Mouse (Mus musculus) cerebellum, adult 2 months (tissue): ENCODE data around the gene Psmd8.

ENCODE experiments used
- CTCF ChIP-seq: fragments of 200-500 bp; IDR thresholded peaks from 2 replicates; pipeline ENCODE4 v1.5.1; 2011; ENCODE audit warnings: low read depth, mild to moderate bottlenecking, control low read depth, low read length, moderate library complexity, borderline replicate concordance; ENCODE audit not compliant: insufficient read depth
- POLR2A ChIP-seq: fragments of 200-500 bp; IDR thresholded peaks from 2 replicates; pipeline ENCODE4 v1.6.1; 2011; ENCODE audit warnings: low read length, control low read depth, borderline replicate concordance; ENCODE audit not compliant: insufficient read depth

GRCm38 (mm10) chr7:29180854-29181236 lies 344 bp upstream of the Psmd8 start:
- TF ChIP-seq CTCF (no peak), POLR2A (no peak)
